Mouse (Mus musculus) olfactory bulb, adult 2 months (tissue): ENCODE data around the gene Lsp1.

Experiments used
- CTCF ChIP-seq: fragments of 200-500 bp; IDR thresholded peaks from 2 replicates; pipeline ENCODE4 v1.5.1; 2012; ENCODE audit warnings: low read depth, mild to moderate bottlenecking, low read length, moderate library complexity; ENCODE audit not compliant: insufficient read depth
- POLR2A ChIP-seq: fragments of 200-500 bp; IDR thresholded peaks from 2 replicates; pipeline ENCODE4 v1.6.1; 2012; ENCODE audit warnings: mild to moderate bottlenecking, low read depth, low read length, moderate library complexity; ENCODE audit not compliant: insufficient read depth

GRCm38 (mm10) chr7:142507453-142507852 is 46.8 kb downstream of the Lsp1 start:
- TF ChIP-seq CTCF (no peak), POLR2A (no peak)
